Mouse (Mus musculus): Measurements from ENCODE around the gene Pde11a.

DNA sequence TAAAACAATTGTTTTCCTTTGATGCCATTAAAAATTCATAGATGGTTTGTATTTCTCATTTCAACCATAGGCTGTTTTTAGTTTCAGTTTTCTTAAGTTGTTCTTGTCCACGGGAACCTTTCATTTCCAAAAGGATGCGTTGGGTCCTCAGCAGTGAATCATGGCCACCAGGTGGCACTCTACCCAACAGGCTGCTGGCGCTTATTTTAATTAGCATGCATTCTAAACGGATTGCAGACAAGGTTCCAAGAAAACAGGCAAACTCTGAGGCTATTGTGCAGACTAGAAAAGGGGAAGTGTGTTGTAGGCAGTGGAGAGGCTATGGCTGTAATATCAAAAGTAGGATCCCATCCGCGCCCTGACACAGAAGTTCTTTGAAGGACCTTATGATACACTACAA, 83.7 kb downstream of the Pde11a start:
- no peak for TF ChIP-seq POLR2A (IDR thresholded peaks at IDR 0.05; ENCODE audit: low read depth, low read length)
- TF ChIP-seq CTCF (IDR thresholded peaks at IDR 0.05; ENCODE audit: extremely low read depth, insufficient read length, insufficient replicate concordance, low read depth, low read length), result peak; percentile 87; the same call in 1 of the 2 replicates

All from small intestine, adult 2 months (tissue).